Mouse (Mus musculus): Measurements from ENCODE around the gene Ctdspl.

Ctdspl gene

GRCm38 (mm10) chr9:118984650-118985432 is 58.6 kb downstream of the Ctdspl start:
- DNase-seq (ENCODE audit: inconsistent age in 2 of 2, low spot score in 1 of 2) = peak; percentile 15 to 62

DNA sequence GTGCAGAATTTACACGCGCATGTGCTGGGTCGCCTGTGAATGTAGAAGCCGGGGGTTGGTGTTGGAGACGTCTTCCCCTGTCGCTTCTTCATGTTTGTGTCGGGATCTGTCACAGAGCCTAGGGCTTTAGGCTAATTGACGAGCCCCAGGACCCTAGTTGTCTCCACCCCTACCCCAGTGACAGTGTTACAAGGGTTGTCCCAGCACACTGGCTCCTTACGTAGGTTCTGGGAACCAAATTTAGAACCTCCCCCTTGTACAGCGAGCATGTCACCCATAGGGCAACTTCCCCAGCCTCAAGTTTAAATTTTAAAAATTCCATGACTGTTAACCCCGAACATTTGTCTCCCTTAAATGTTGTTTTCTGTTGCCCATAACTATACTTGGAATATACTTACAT is 60.0 kb downstream of the Ctdspl start:
- DNase-seq (ENCODE audit: inconsistent age in 2 of 2, low spot score in 1 of 2) = no peak

- DNase-seq (ENCODE audit: inconsistent age in 2 of 2, low spot score in 1 of 2) = no peak
Measured at GRCm38 (mm10) chr9:118988787-118989580, 62.7 kb downstream of the Ctdspl start.

GRCm38 (mm10) chr9:118990490-118990889 is 64.2 kb downstream of the Ctdspl start:
- DNase-seq (ENCODE audit: inconsistent age in 2 of 2, low spot score in 1 of 2) = no peak

DNA sequence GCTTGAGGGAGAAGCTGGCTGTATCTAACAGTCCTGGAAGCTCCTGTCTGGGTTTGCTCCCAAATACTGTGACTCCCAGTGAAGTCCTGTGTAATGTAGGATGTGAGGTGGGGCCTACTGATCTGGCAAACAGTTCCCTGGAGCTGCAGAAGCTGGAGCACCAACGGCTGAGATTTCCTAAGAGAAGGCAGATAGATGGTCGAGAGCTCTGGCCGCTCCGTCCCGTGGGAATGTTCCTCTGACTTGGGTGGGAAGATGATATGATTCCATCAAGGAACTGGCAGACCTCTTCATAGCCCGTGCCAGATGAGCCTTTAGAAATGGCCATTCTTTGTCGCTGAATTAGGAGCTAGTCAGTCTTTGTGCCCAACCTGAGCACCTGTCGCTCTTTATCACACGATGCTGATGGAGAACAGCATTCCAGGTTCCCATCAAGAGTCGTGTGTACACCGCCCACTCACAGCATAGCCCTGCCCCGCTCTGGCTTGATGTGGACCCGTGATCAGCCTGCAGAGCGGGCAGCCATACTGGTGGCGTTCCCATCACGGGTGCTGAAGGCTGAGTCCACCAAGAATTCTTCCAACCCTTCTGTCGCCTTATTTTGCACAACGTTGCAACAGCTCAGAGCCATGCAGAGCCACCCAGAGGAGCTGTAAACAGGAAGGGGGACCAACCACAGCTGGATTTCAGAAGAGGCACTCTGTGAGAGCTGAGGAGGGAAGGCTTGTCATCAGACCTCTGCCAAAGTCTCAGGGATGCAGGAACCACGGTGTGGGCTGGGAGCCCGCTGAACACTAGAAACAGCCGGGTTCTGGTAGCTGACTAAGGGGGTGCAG is 65.7 kb downstream of the Ctdspl start:
- DNase-seq (ENCODE audit: inconsistent age in 2 of 2, low spot score in 1 of 2) = no peak

GRCm38 (mm10) chr9:118992586-118992955 is 66.3 kb downstream of the Ctdspl start:
- no peak for DNase-seq (ENCODE audit: inconsistent age in 2 of 2, low spot score in 1 of 2)

DNA sequence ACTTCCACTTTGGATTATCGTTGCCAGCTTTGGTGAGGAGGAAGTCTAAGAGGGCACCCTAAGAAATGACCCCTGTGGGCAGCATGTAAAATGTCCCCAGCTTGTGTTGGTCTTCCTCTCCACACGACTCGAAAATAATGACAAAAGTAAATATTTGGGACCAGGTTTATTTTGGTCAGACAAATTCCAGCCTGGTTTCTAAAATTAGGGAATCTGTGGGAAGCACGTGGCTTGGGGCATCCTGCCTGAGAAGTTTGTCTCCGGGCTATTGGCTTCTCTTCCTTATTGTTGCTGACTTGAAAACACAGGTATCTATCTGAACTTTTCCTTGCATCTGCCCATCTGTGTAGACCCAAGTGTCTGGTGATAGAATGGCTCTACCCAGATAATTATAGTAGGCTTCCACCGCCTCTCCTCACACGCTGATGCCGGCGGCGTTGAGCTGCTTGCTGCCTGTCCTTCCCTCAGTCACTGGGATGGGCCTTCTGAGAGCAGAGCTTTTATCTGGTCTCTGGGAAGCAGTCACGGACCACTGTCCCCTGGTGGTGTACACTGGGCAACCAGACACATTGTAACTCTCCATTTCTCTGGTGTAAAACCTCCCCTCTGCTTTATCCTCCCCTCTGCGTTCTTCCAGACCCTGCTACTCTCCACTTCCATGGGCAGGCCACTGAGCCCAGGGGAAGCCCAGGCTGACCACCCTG is 68.4 kb downstream of the Ctdspl start:
- peak in 1 of 2 experiments; percentile 64 for DNase-seq (ENCODE audit: inconsistent age in 2 of 2, low spot score in 1 of 2)

DNA sequence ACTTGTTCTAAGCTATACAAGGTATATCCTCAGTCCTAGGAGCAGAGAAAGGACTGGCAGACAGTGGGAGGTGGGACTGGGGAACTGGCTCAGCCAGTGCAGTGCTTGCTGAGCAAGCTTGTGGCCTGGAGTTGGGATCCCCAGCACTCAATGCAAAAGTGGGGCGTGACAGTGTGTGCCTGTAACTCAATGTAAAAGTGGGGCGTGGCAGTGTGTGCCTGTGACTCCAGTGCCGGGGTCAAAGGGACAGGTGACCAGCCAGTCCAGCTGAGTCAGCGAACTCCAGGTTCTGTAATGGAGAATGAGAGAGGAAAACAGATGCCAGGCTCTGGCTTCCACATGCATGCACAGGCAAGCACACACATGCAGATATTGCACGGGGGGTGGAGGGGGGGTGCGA is 69.3 kb downstream of the Ctdspl start:
- no peak for DNase-seq (ENCODE audit: inconsistent age in 2 of 2, low spot score in 1 of 2)

- DNase-seq (ENCODE audit: inconsistent age in 2 of 2, low spot score in 1 of 2) = no peak
Measured at GRCm38 (mm10) chr9:118997241-118997640, 71.0 kb downstream of the Ctdspl start.

DNA sequence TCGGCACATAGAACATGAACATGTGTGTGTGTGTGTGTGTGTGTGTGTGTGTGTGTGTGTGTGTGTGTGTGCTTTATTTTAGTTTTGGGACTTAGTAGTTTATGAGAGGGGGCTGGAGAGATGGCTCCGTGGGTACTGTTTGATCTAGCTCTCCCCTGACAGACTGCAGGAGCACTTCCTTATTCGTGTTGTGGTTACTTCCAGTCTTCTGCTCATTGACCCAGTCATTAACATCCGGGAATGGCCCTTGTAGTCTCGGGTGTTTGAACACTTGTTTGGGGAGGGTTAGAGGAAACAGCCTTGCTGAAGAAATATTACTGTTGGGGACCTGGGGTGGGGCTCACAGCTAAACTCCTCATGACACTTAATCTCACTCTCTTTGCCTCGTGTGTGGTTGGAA is 73.9 kb downstream of the Ctdspl start:
- no peak for DNase-seq (ENCODE audit: inconsistent age in 2 of 2, low spot score in 1 of 2)

GRCm38 (mm10) chr9:119002267-119002666 is 76.0 kb downstream of the Ctdspl start:
- peak; percentile 22 to 44 for DNase-seq (ENCODE audit: inconsistent age in 2 of 2, low spot score in 1 of 2)

- DNase-seq (ENCODE audit: inconsistent age in 2 of 2, low spot score in 1 of 2) = no peak
Measured at GRCm38 (mm10) chr9:119003990-119004702, 77.9 kb downstream of the Ctdspl start.

DNA sequence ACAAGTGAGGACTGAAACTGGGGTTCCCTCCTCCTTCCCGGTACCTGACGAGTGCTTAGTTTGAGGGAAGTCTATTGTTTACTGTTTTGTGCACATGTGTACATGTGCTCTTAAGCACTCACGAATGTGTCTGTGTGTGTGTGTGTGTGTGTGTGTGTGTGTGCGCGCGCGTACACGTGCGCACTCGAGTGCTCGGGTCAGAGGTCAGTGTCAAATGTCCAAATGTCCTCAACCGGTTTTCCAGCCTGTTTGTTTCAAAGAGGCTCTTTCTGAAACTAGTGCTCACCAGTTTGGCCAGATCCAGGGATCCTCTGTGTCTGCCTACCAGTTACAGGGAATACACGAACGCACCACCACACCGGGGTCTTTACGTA is 78.4 kb downstream of the Ctdspl start:
- no peak for DNase-seq (ENCODE audit: inconsistent age in 2 of 2, low spot score in 1 of 2)

DNA sequence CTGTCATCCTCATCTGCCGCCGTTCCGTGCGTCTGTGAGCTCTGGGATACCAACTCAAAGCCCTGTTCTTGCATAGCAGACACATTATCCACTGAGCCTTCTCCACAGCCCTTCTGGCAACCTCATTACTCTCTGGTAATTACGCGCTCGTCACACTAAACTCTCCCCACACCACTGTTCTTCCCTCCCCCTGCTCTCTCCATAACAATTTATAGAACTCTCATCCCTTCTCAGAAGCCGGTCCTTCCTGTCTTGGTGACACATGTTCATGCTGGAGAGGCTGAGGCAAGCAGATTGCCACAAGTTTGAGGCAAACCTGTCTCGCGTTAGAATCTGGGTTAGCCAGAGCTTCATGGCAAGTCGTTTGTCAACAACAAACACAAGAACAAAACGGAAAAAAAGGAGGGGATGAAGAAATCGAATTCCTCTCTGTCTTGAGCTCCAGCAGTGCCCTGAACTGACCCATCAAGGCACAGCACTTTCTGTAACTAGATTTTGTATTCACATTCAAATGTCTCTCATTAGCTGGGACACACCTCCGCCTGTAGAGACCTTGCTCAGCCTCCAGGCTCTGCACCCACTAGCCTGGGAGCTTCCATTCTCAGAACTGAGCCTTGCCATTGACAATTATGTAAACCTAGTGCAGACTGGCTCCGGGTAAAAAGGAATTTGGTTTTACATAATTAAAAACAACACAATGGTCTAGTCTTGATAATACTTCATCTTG is 79.2 kb downstream of the Ctdspl start:
- DNase-seq (ENCODE audit: inconsistent age in 2 of 2, low spot score in 1 of 2) = no peak

GRCm38 (mm10) chr9:119007266-119007665 is 81.0 kb downstream of the Ctdspl start:
- peak in 1 of 2 experiments; percentile 55 for DNase-seq (ENCODE audit: inconsistent age in 2 of 2, low spot score in 1 of 2)

- DNase-seq (ENCODE audit: inconsistent age in 2 of 2, low spot score in 1 of 2) = no peak
Measured at GRCm38 (mm10) chr9:119008871-119009270, 82.6 kb downstream of the Ctdspl start.

- DNase-seq (ENCODE audit: inconsistent age in 2 of 2, low spot score in 1 of 2) = no peak
Measured at GRCm38 (mm10) chr9:119010156-119010710, 84.0 kb downstream of the Ctdspl start.

- DNase-seq (ENCODE audit: inconsistent age in 2 of 2, low spot score in 1 of 2) = no peak
Measured at GRCm38 (mm10) chr9:119016785-119017507, 90.7 kb downstream of the Ctdspl start.

DNA sequence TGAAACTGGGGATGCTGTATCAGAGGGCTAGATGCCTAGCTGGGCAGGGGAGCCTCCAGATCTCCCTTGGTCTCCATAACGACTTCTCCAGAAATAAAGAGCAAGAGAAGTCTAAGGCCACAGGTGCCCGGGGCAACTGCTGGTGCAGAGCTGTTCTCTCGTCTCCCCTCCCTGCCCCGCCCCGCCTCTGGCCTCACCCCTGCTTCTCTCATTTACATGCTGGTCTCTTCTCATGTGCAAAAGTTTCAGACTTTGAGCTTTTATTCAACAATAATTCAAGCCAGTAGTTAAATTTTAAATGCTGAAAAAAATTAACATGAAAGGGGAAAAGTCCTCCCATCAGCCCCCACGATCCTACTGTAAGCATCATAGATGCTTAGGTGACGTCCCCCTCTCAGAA is 95.5 kb downstream of the Ctdspl start:
- no peak for DNase-seq (ENCODE audit: inconsistent age in 2 of 2, low spot score in 1 of 2)

Measured in adrenal gland, adult (tissue).